Mouse (Mus musculus) embryonic facial prominence, embryonic 11.5 days (tissue): ENCODE data around the gene Spata5. TPM values are rescaled to one million over a fixed set of nuclear protein-coding genes. Genes with fewer than 3 reads are reported as not detected.
A peak's percentile ranks its signal among the peaks of the same experiment; 100 is the strongest.

ENCODE experiments used
- ATAC-seq: fragments of 200-750 bp; cut with Nextera tagmentation; replicated peaks from 2 replicates; pipeline ENCODE4 v1.8.0; 2017; ENCODE audit warnings: low read depth; ENCODE audit not compliant: insufficient number of reproducible peaks, low FRiP score, low TSS enrichment
- DNase-seq: peaks from one replicate; pipeline ENCODE4 v3.0.0-alpha.2; 2015; ENCODE audit warnings: low spot score
- H3K27ac ChIP-seq: fragments of 300-500 bp; sonication (generic); replicated peaks from 2 replicates; pipeline ENCODE4 v1.5.1; 2014; ENCODE audit warnings: mild to moderate bottlenecking, low read depth, low read length, control low read depth
- H3K27me3 ChIP-seq: fragments of 300-500 bp; sonication (generic); 2 replicates; pipeline ENCODE4 v1.6.1; 2014; ENCODE audit warnings: mild to moderate bottlenecking, low read length, moderate library complexity, mixed read lengths; ENCODE audit not compliant: control insufficient read depth, insufficient read depth
- H3K36me3 ChIP-seq: fragments of 300-500 bp; sonication (generic); replicated peaks from 2 replicates; pipeline ENCODE4 v1.6.1; 2014; ENCODE audit warnings: low read depth, mild to moderate bottlenecking, low read length, moderate library complexity, mixed read lengths; ENCODE audit not compliant: control insufficient read depth, insufficient read depth
- H3K4me1 ChIP-seq: fragments of 300-500 bp; sonication (generic); 2 replicates; pipeline ENCODE4 v1.6.1; 2014; ENCODE audit warnings: low read length, mixed read lengths; ENCODE audit not compliant: control insufficient read depth, insufficient read depth
- H3K4me2 ChIP-seq: fragments of 300-500 bp; sonication (generic); 2 replicates; pipeline ENCODE4 v1.6.1; 2014; ENCODE audit warnings: low read depth, mild to moderate bottlenecking, control low read depth, low read length, moderate library complexity
- H3K4me3 ChIP-seq: fragments of 300-500 bp; sonication (generic); 2 replicates; pipeline ENCODE4 v1.5.1; 2014; ENCODE audit warnings: low read depth, low read length, control low read depth
- H3K9ac ChIP-seq: fragments of 300-500 bp; sonication (generic); replicated peaks from 2 replicates; pipeline ENCODE4 v1.6.1; 2014; ENCODE audit warnings: mild to moderate bottlenecking, control low read depth, low read length
- H3K9me3 ChIP-seq: fragments of 300-500 bp; sonication (generic); replicated peaks from 2 replicates; pipeline ENCODE4 v1.6.1; 2016; ENCODE audit warnings: mild to moderate bottlenecking, low read length, inconsistent platforms, mixed read lengths; ENCODE audit not compliant: control insufficient read depth
- WGBS: fragments of 180-500 bp; shearing (Covaris S2); extraction: QIAGEN DNeasy Blood & Tissue Kit; methylation state at CpG from one replicate; pipeline ENCODE4 v1.1.7; 2014; 5-methylcytosine and 5-hydroxymethylcytosine counted together
- polyA plus RNA-seq: library from polyadenylated mRNA; unstranded; fragments of >200 nt; fragmentation: Nextera tagmentation; extraction: Ambion mirVana; gene quantifications from 2 replicates; pipeline ENCODE4 v1.2.1, GENCODE M21; 2014

Spata5 gene
- polyA plus RNA-seq, 1 experiment from 2014 or later, result 57.6 TPM

DNA sequence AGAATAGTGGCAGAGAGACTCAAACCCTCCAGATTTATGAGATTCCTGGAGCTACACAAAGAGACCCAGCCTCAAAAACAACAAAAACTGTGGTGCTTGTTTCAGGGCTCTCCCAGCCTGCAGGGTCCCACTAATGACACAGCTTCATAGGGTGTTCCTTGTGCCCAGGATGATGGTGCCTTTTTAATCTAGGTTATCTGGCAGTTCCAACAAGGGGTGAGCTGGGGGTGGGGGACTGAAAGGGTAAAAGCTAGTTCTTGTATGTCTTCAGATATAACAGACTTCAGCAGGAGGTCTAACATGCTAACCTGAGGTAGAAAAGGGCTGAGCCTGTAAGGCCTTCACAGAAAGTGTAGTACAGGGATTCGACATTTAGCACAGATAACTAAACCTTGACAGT is 149.1 kb downstream of the Spata5 start:
- Histone ChIP-seq H3K36me3 (no peaks in the 10 kb centered on the region), H3K4me1 (no peaks in the 10 kb centered on the region; the same call in 1 of the 2 replicates), H3K27ac (no peak overlapping the region), H3K9ac (no peak overlapping the region; the same call in 1 of the 2 replicates), H3K4me2 (no peak overlapping the region), H3K9me3 (no peaks in the 10 kb centered on the region), H3K4me3 (no peak overlapping the region), H3K27me3 (no peaks in the 10 kb centered on the region)
- ATAC-seq, result no peak
- DNase-seq, result no peak
- 76% methylated on average over 1 of the region's 1 CpGs for WGBS

DNA sequence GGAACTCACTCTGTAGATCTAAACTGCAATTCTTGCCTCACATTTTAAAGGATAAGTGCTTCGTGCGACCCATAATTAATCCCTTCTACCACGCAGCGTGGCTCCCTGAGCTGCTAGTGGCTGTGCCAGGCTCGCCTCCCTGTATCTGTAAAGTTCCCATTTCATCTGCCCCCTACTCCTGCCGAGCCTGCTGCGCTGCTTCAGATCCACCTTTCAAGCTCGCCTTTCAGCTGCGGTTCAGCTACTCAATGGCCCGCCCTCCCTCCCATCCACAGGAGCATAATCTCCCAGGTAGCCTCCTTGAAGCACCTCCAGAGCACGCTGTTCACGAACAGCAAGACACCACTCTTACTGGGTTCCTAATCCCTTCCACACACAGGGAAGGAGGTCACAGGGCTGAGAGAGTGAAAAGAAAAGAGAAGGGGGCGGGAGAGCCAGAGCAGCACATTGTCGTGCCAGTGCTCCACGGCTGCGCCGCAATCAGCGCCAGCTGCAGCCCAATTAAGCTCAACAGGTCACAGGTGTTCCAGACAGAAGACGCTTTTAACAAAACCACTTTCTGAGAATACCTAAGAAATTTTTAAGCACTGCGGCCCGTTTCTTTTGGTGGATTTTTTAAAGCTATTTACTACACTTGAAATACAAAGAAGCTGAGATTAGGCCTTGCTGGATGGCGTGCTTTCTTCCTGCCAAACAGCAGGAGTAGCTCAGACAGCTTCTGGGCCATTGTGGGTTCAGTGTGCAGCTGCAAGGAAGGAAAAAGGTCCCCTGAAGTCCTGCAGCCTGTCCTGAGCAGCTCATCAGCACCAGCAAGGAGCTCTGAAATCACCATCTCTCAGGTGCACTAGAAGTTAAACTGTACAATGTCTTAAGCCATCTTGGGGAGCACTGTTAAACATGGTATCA is 150.2 kb downstream of the Spata5 start:
- no peaks in the 10 kb centered on the region; the same call in 1 of the 2 replicates for H3K4me1 ChIP-seq
- H3K27ac ChIP-seq, result 0 out of 2 replicates have a peak overlapping the region, but pooled peaks have one; percentile 25
- DNase-seq, result peak; percentile 64
- H3K36me3 ChIP-seq, result no peaks in the 10 kb centered on the region
- H3K4me2 ChIP-seq, result peak overlapping the region; percentile 27
- no peaks in the 10 kb centered on the region for H3K27me3 ChIP-seq
- H3K4me3 ChIP-seq, result no peak overlapping the region
- WGBS, result 17% methylated on average over 22 of the region's 22 CpGs
- no peaks in the 10 kb centered on the region for H3K9me3 ChIP-seq
- H3K9ac ChIP-seq, result no peak overlapping the region; the same call in 1 of the 2 replicates
- peak; percentile 90 for ATAC-seq

DNA sequence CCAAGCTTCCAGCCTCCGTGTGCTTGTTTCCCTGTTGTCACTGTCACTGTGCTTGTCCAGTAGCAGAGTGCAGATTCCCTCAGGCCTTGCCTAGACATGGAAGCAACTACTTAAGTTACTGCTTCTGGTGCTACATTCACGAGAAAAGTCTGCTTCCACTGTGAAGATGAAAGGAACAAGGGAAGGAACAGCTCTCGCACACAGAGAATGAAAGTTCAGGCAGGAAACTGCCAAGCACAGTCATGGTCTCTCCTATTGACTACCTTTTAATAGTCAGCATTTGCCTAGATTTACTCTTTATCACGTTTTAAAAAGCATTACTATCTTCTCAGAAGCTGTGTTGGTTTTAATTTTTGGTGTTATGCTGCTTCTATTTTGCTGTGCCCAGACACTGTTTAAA is 151.9 kb downstream of the Spata5 start:
- Histone ChIP-seq H3K9ac (no peak overlapping the region), H3K36me3 (no peaks in the 10 kb centered on the region), H3K4me1 (no peaks in the 10 kb centered on the region; the same call in 1 of the 2 replicates), H3K27ac (no peak overlapping the region), H3K27me3 (no peaks in the 10 kb centered on the region), H3K9me3 (no peaks in the 10 kb centered on the region), H3K4me3 (no peak overlapping the region), H3K4me2 (no peak overlapping the region)
- WGBS, result 27% methylated on average over 4 of the region's 4 CpGs
- ATAC-seq, result no peak
- no peak for DNase-seq

DNA sequence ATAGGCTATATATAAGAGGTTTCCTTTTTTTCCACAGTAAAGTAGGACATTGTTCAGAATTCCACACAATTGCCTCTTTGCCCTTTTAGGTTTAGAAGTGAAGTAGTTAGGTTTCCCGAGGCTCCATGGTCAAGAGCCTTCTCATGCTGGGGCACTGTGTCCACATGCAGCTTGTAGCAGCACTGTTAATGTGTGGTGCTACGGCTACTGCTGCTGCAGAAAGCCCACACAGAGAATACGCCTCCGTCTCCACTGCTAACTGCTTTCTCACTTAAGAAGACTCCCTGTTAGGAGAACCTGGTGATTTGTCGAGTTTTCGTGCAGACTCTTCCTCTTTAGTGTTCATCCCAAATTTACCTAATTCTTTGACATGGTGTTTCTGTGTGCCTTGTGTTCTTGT is 152.4 kb downstream of the Spata5 start:
- ATAC-seq (no peak), DNase-seq (no peak)
- H3K27me3 ChIP-seq, result no peaks in the 10 kb centered on the region
- H3K4me3 ChIP-seq, result no peak overlapping the region
- WGBS, result 73% methylated on average over 6 of the region's 6 CpGs
- no peak overlapping the region for H3K27ac ChIP-seq
- no peaks in the 10 kb centered on the region for H3K9me3 ChIP-seq
- no peak overlapping the region for H3K9ac ChIP-seq
- no peaks in the 10 kb centered on the region for H3K36me3 ChIP-seq
- H3K4me1 ChIP-seq, result no peaks in the 10 kb centered on the region; the same call in 1 of the 2 replicates
- H3K4me2 ChIP-seq, result no peak overlapping the region

DNA sequence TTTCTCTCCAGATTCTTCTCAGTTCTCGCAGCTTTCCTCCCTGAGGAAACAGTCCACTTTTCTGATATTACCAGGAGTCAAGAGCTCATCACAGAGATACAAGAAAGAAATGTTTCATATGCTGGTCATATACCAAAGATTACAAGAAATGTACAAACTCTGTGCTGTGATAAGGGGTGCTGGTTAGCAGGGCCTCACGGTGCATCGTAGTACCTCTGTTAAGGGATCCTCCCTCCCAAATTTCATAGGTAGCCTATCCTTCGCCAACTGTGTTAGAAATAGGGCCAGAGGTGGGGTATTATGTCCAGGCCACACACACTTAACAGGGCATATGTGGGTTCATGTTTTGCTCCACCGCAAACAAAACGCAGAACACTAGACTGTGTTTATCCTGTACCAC is 157.1 kb downstream of the Spata5 start:
- Histone ChIP-seq H3K4me3 (no peak overlapping the region), H3K36me3 (no peaks in the 10 kb centered on the region; the same call in 1 of the 2 replicates), H3K9ac (no peak overlapping the region), H3K9me3 (no peaks in the 10 kb centered on the region), H3K4me2 (no peak overlapping the region), H3K27ac (no peak overlapping the region), H3K27me3 (no peaks in the 10 kb centered on the region), H3K4me1 (no peaks in the 10 kb centered on the region)
- WGBS, result 92% methylated on average over 6 of the region's 6 CpGs
- DNase-seq (no peak), ATAC-seq (no peak)

DNA sequence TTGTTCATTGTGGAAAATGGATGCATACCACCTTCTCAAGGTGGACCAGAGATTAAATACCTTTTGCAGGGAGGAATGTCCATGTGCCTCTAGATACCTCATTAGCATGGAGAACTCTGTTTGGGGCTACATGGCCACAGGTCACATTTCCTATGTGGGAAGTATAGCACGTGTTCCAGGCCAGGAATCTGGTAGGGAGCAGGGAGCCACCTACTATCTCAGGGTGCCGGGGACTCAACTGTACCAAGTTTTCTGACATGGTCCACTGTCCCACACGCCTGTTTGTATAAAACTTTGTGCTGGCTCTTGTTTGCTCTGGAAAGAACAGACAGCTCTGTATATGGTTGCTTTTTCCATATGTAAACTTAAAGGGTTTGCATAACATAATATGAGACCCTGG is 158.0 kb downstream of the Spata5 start:
- H3K4me2 ChIP-seq, result no peak overlapping the region
- WGBS, result 90% methylated on average over 3 of the region's 3 CpGs
- no peaks in the 10 kb centered on the region for H3K9me3 ChIP-seq
- no peak overlapping the region for H3K4me3 ChIP-seq
- H3K36me3 ChIP-seq, result no peaks in the 10 kb centered on the region; the same call in 1 of the 2 replicates
- DNase-seq (no peak), ATAC-seq (no peak)
- no peaks in the 10 kb centered on the region for H3K27me3 ChIP-seq
- H3K9ac ChIP-seq, result no peak overlapping the region
- H3K4me1 ChIP-seq, result no peaks in the 10 kb centered on the region
- no peak overlapping the region for H3K27ac ChIP-seq

DNA sequence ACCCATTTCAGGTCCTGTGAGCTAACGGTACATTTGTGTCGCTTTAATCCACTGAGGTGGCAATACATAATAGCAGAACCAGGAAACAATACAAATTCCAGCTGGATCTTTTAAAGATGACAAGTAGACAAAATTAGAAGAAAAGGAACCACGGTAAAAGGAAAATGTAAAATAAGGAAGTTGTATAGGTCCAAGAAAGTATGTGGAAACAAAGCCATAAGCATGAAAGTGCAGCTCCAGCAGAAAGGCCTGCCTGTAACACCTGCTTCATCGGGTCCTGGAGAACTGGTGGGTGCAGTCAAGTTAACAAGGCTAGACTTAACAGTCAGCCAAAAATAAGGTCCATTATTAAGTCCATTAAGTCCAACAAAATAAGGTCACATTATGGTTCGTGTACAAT is 164.9 kb downstream of the Spata5 start:
- ATAC-seq, result no peak
- Histone ChIP-seq H3K9me3 (no peaks in the 10 kb centered on the region), H3K36me3 (no peaks in the 10 kb centered on the region), H3K4me2 (no peak overlapping the region), H3K27me3 (no peaks in the 10 kb centered on the region), H3K9ac (no peak overlapping the region), H3K4me1 (no peaks in the 10 kb centered on the region), H3K4me3 (no peak overlapping the region), H3K27ac (no peak overlapping the region)
- WGBS, result 90% methylated on average over 5 of the region's 5 CpGs
- DNase-seq, result no peak
